Mouse (Mus musculus) left cerebral cortex, adult 6 months (tissue): ENCODE data around the gene Gm10256. TPM values are rescaled to one million over a fixed set of nuclear protein-coding genes. Genes with fewer than 3 reads are reported as not detected.

Source experiments
- long read RNA-seq, 2 experiments: library from polyadenylated mRNA; unstranded; transcript quantifications; one replicate each; pipeline ENCODE4 v2.0.0; 2019 to 2020
- polyA plus RNA-seq: library from polyadenylated mRNA; unstranded; fragments of <200 nt; fragmentation: Nextera tagmentation; gene quantifications from 2 replicates; pipeline ENCODE4 v1.2.3, GENCODE M21; 2021

The Gm10256 gene
- polyA plus RNA-seq = not detected in 2 replicates
- long read RNA-seq, experiment 1 = 0 reads
- long read RNA-seq, experiment 2 = 0 reads

GRCm38 (mm10) chrY:2830380-2830779 lies at the start of gene Gm10256, which contains the start of gene Rbmy:
Gene Gm10256, plus strand, starts transcription at chrY:2830699.
Gene Rbmy, plus strand, starts transcription at chrY:2830680.

DNA sequence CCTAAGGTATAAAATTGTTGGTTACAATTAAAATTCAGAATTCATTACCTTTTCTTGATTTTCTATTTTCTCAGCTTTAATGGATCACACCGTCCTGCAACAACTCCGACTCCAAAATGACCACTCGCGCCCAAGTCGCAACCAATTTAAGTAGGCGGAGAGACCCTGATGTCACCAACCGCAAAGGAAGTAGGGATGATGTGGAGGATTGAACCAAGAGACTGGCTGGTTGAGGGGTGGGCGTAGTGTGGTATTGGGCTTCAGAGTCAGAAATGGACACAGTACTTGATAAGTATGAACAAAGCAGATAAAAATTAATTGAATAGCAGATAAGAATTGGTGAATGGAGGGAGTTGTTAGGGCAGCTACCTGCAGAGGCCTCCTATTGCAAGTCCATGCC lies 34.4 kb upstream of the Gm10256 start, which contains the start of gene Gm4064:
Gm4064 (minus strand) TSS at position 101 of the 400 bp plus-strand sequence.

GRCm38 (mm10) chrY:2900689-2901088 lies 70.2 kb downstream of the Gm10256 start, which contains the start of gene Gm10352:
Gene Gm10352, plus strand, starts transcription at chrY:2900989.

Other genes with a start within 250 kb of the Gm10256 start
- not detected in 2 replicates for gene H2al2c, start 231.6 kb upstream of the Gm10256 start, polyA plus RNA-seq
- not detected in 2 replicates for gene Sry, start 167.0 kb upstream of the Gm10256 start, polyA plus RNA-seq
- gene H2al2b, start 110.0 kb upstream of the Gm10256 start, polyA plus RNA-seq = not detected in 2 replicates
- gene Gm4064, start 34.5 kb upstream of the Gm10256 start, polyA plus RNA-seq = not detected in 2 replicates
- not detected in 2 replicates for gene Rbmy, start within 50 bp of the Gm10256 start, polyA plus RNA-seq
- gene Gm10352, start 70.3 kb downstream of the Gm10256 start, polyA plus RNA-seq = not detected in 2 replicates
- gene Gm29289, start 101.9 kb downstream of the Gm10256 start, polyA plus RNA-seq = not detected in 2 replicates